Mouse (Mus musculus) bone marrow macrophage, adult 2 months (primary cell): ENCODE measurements around the gene Setdb1.

Experiments used
- CTCF ChIP-seq: IDR thresholded peaks from 2 replicates; pipeline ENCODE4 v1.5.1; 2012; ENCODE audit warnings: low read depth, mild to moderate bottlenecking, low read length, moderate library complexity
- POLR2A ChIP-seq: IDR thresholded peaks from 2 replicates; pipeline ENCODE4 v1.6.1; 2012; ENCODE audit warnings: mild to moderate bottlenecking, low read depth, low read length, borderline replicate concordance

DNA sequence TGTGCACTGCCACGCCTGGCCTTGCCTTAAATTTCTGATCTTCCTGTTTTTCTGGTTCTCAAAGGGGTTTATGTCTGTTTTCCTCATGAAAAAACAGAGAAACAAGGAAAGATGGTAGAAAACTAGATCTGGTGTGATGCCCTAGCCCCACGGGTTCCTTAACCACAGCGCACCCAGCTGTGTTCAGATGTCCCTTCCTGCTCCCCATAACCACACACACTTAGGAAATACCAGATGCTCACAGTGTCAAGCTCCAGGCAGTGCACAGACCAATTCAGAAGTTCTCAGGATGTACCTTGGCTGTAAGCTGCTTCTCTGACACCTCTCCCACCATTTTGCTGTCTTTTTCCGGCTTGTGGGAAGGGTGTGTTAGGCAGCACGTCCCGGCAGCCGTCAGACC lies 62.7 kb downstream of the Setdb1 start:
- TF ChIP-seq POLR2A: no peak
- no peak for TF ChIP-seq CTCF
